Comparison of ENCODE assay signal across 22 mouse cellular contexts in genomic region chr2:72405621-72406555, GRCm38 (mm10).
DNase-seq lines count a peak whose midpoint lies in the region; ATAC-seq and TF ChIP-seq lines count a peak whose summit lies in the region.
"Had no signal": no experiment of that assay in that cellular context is flagged by ENCODE, and none has a peak within 500 bp of the region (broad histone marks: within the 10 kb centered on the region; RNA-seq: fewer than 3 reads in every experiment).

No protein-coding gene starts in this region.

- H3K4me2 ChIP-seq in liver, postnatal 0 days (ENCODE audit: low read depth, low read length), result no peak overlapping the region
- H3K4me2 ChIP-seq in liver, embryonic 11.5 days, result no peak overlapping the region
- no peak overlapping the region for H3K4me2 ChIP-seq in hindbrain, postnatal 0 days (ENCODE audit: low read depth, low read length)
- H3K4me2 ChIP-seq: embryonic facial prominence, embryonic 12.5 days; heart, embryonic 11.5 days; heart, embryonic 15.5 days; hindbrain, embryonic 12.5 days; intestine, embryonic 15.5 days had no signal

- H3K27ac ChIP-seq in liver, postnatal 0 days (ENCODE audit: low read depth), result peak overlapping the region; percentile 32; the same call in 1 of the 2 replicates
- no peak overlapping the region for H3K27ac ChIP-seq in liver, embryonic 11.5 days (ENCODE audit: low read depth, low read length)
- no peak overlapping the region for H3K27ac ChIP-seq in hindbrain, postnatal 0 days
- H3K27ac ChIP-seq: embryonic facial prominence, embryonic 12.5 days; heart, embryonic 15.5 days; hindbrain, embryonic 12.5 days; intestine, embryonic 15.5 days had no signal

- H3K36me3 ChIP-seq in liver, postnatal 0 days (replicated peaks; ENCODE audit: insufficient read depth, low read length), result peaks cover 11% of the 10 kb centered on the region; the same call in 1 of the 2 replicates
- no peaks in the 10 kb centered on the region; the same call in 1 of the 2 replicates for H3K36me3 ChIP-seq in liver, embryonic 11.5 days (ENCODE audit: control insufficient read depth, insufficient read depth, low read length)
- H3K36me3 ChIP-seq in hindbrain, postnatal 0 days (ENCODE audit: insufficient read depth, low read length), result no peaks in the 10 kb centered on the region
- H3K36me3 ChIP-seq: embryonic facial prominence, embryonic 12.5 days; hindbrain, embryonic 12.5 days; intestine, embryonic 15.5 days had no signal

- ATAC-seq in liver, postnatal 0 days, result no peak
- ATAC-seq in liver, embryonic 11.5 days (replicated peaks; ENCODE audit: low FRiP score), result no peak
- no peak for ATAC-seq in hindbrain, postnatal 0 days
- ATAC-seq: activated CD4-positive, CD25-positive, alpha-beta regulatory T cell, adult 4 months; Patski had no signal

- no peaks in the 10 kb centered on the region for H3K9me3 ChIP-seq in liver, postnatal 0 days (ENCODE audit: low read length)
- no peaks in the 10 kb centered on the region for H3K9me3 ChIP-seq in liver, embryonic 11.5 days (ENCODE audit: control insufficient read depth, low read length)
- no peaks in the 10 kb centered on the region for H3K9me3 ChIP-seq in hindbrain, postnatal 0 days (ENCODE audit: low read length)
- H3K9me3 ChIP-seq: embryonic facial prominence, embryonic 12.5 days; heart, embryonic 15.5 days; hindbrain, embryonic 12.5 days; intestine, embryonic 15.5 days had no signal

- no peak for TF ChIP-seq CTCF in liver, postnatal 0 days (IDR thresholded peaks at IDR 0.05; ENCODE audit: low read depth)
- TF ChIP-seq CTCF in hindbrain, postnatal 0 days (IDR thresholded peaks at IDR 0.05; ENCODE audit: low read depth), result no peak

- TF ChIP-seq EP300 in liver, postnatal 0 days (IDR thresholded peaks at IDR 0.05; ENCODE audit: low read depth), result no peak

- intact Hi-C loops in gastrocnemius, postnatal 36 days (cut with DNase I), result no loop called here

- no peak overlapping the region for H3K9ac ChIP-seq in liver, postnatal 0 days (replicated peaks)
- H3K9ac ChIP-seq in liver, embryonic 11.5 days (ENCODE audit: low read depth, low read length), result no peak overlapping the region
- no peak overlapping the region for H3K9ac ChIP-seq in hindbrain, postnatal 0 days (replicated peaks; ENCODE audit: low read length)
- H3K9ac ChIP-seq: embryonic facial prominence, embryonic 12.5 days; heart, embryonic 15.5 days; hindbrain, embryonic 12.5 days; intestine, embryonic 15.5 days had no signal

- WGBS in liver, postnatal 0 days (ENCODE audit: insufficient replicate concordance), result 71% methylated on average over 12 of the region's 12 CpGs
- 85% methylated on average over 12 of the region's 12 CpGs for WGBS in liver, embryonic 11.5 days
- 88% methylated on average over 12 of the region's 12 CpGs for WGBS in hindbrain, postnatal 0 days

- DNase-seq in gastrocnemius, postnatal 25 days, result peak; percentile 4
- no peak for DNase-seq in gastrocnemius, postnatal 36 days
- DNase-seq in liver, postnatal 0 days, result no peak
- DNase-seq in liver, embryonic 11.5 days (ENCODE audit: low spot score), result no peak
- peak; percentile 79 for DNase-seq in thymus, postnatal 14 days
- DNase-seq in ovary, postnatal 36 days (ENCODE audit: low spot score), result no peak
- DNase-seq in adipocyte (ENCODE audit: low spot score), result no peak
- no peak for DNase-seq in hindbrain, postnatal 0 days (ENCODE audit: low spot score)
- DNase-seq: adrenal gland, adult 2 months; adrenal gland, postnatal 25 days; cerebellum, adult 2 months; cerebellum, postnatal 10 days; gastrocnemius, postnatal 10 days; heart, postnatal 4 days had no signal

- no peaks in the 10 kb centered on the region for H3K4me1 ChIP-seq in liver, postnatal 0 days (ENCODE audit: insufficient read depth)
- H3K4me1 ChIP-seq in liver, embryonic 11.5 days (replicated peaks; ENCODE audit: control insufficient read depth, insufficient read depth, low read length), result no peaks in the 10 kb centered on the region
- H3K4me1 ChIP-seq in hindbrain, postnatal 0 days (ENCODE audit: insufficient read depth, low read length), result no peaks in the 10 kb centered on the region
- H3K4me1 ChIP-seq: heart, embryonic 15.5 days had no signal

- no peak overlapping the region for H3K4me3 ChIP-seq in liver, postnatal 0 days (ENCODE audit: low read depth, low read length)
- H3K4me3 ChIP-seq in liver, embryonic 11.5 days (ENCODE audit: low read depth, low read length), result no peak overlapping the region
- H3K4me3 ChIP-seq in hindbrain, postnatal 0 days (ENCODE audit: low read length), result no peak overlapping the region
- H3K4me3 ChIP-seq: embryonic facial prominence, embryonic 12.5 days; heart, embryonic 15.5 days; hindbrain, embryonic 12.5 days; intestine, embryonic 15.5 days had no signal

- H3K27me3 ChIP-seq in liver, postnatal 0 days (ENCODE audit: insufficient read depth, low read length), result no peaks in the 10 kb centered on the region
- H3K27me3 ChIP-seq in liver, embryonic 11.5 days (replicated peaks; ENCODE audit: control insufficient read depth, insufficient read depth, low read length), result no peaks in the 10 kb centered on the region
- H3K27me3 ChIP-seq in hindbrain, postnatal 0 days (ENCODE audit: insufficient read depth, low read length), result no peaks in the 10 kb centered on the region
- H3K27me3 ChIP-seq: CH12.LX; embryonic facial prominence, embryonic 12.5 days; heart, embryonic 15.5 days; hindbrain, embryonic 12.5 days; intestine, embryonic 15.5 days; Patski had no signal

Comparison
In these comparisons a context has a peak if more than half of its experiments do, and no peak if none do; other contexts are left out.
1. DNase-seq: peak in gastrocnemius, postnatal 25 days (single experiment) and thymus, postnatal 14 days (single experiment); none in gastrocnemius, postnatal 36 days (0 of 2), liver, postnatal 0 days (single experiment), liver, embryonic 11.5 days (single experiment), ovary, postnatal 36 days (single experiment), adipocyte (single experiment) and hindbrain, postnatal 0 days (single experiment).